Mouse (Mus musculus): ENCODE data around the gene Gm572. TPM values are rescaled to one million over a fixed set of nuclear protein-coding genes. Genes with fewer than 3 reads are reported as not detected.

The Gm572 gene
- polyA plus RNA-seq, 1 experiment from 2014 or later: not detected

DNA sequence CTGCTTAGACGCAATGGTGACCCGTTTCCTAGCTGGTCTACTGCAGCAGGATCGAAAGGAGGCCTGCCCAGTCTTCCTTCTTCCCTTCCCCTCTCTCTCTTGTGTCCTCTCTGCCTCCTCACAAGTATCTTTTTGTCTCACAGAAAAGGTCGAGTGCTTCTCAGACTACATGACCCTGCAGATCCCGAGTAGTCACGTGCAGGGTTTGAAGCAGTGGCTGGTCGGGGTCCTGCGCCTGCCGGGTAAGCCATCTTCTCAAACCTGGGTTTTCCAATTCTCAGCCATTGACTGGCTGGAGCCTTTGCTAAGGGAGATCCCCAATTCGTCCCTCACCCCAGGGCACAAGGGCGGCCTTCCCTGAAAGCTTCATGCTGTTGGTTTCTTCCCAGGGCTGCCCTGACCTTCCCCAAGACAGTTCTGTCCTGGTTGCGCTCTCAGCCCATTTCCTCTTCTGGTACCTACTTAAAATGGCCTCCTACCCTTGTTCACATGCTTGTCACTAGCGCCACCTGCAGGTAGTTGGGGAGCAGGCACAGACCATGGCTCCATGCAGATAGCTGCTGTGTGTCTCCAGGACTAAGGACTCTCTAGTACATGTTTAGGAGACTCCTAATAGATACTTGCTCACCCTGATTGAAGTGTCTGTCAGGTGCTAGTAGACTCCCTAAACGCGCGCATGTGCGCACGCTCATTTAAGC, 11.7 kb downstream of the Gm572 start:
- H3K4me3 ChIP-seq: no peak overlapping the region
- H3K27ac ChIP-seq: no peak overlapping the region
- no peaks in the 10 kb centered on the region for H3K9me3 ChIP-seq (replicated peaks)
- no peak overlapping the region for H3K9ac ChIP-seq
- 0 out of 2 replicates have a peak, but pooled peaks cover 4% of the 10 kb centered on the region for H3K4me1 ChIP-seq
- ATAC-seq: no peak
- no peak overlapping the region for H3K4me2 ChIP-seq
- WGBS: 87% methylated on average over 18 of the region's 18 CpGs
- no peaks in the 10 kb centered on the region for H3K27me3 ChIP-seq
- H3K36me3 ChIP-seq (ENCODE audit: poor library complexity, severe bottlenecking): no peaks in the 10 kb centered on the region

DNA sequence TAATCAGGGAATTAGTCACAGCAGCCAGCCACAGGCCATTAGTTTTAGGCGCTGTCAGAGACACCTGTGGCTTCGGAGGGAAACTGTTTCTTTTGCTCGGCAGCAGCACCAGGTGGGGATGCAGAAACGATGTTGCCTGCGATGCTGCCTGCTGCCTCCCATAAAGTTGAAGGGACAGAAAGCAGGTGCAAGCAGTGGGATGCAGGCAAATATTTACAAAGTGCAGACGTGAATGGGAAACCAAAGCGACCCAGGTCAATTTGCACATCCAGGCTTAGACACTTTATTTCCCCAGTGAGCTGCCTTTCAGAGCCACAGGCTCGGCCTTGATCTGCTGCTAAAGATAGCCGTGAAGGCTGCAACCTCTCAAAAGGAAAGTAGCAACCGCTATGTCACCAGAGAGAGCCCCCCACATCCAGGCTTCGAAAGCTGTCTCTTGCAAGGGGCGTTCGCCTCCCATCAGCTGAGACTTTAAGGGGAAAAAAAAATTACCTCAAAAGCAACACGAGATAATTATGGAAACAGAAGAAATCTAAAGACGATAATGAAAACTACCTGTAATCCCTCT, 13.7 kb downstream of the Gm572 start:
- Histone ChIP-seq H3K27ac (no peak overlapping the region), H3K4me1 (0 out of 2 replicates have a peak, but pooled peaks cover 4% of the 10 kb centered on the region), H3K9ac (no peak overlapping the region), H3K4me3 (no peak overlapping the region), H3K36me3 (ENCODE audit: poor library complexity, severe bottlenecking) (no peaks in the 10 kb centered on the region), H3K9me3 (replicated peaks) (no peaks in the 10 kb centered on the region), H3K27me3 (no peaks in the 10 kb centered on the region), H3K4me2 (no peak overlapping the region)
- 52% methylated on average over 15 of the region's 15 CpGs for WGBS
- ATAC-seq: no peak

DNA sequence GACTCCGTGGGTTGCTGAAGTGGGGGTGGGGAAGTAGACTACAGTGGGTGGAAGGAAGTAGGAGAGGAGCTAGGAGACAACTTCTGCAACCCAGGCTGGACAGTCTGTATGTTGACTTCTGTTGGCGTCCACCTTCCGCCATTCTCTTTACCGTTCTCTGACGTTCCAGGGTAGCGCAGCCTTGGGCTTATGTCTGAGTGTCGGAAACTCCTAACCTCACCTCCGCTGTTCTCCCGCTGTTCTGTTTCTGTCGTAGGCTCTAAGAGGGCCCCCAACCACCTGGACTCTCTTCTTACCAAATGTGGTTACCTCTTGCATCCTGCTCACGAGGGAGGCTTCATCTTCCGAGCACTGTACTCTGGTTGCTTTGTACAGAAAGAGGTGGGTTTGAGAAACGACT, 14.7 kb downstream of the Gm572 start:
- Histone ChIP-seq H3K36me3 (ENCODE audit: poor library complexity, severe bottlenecking) (no peaks in the 10 kb centered on the region), H3K9ac (no peak overlapping the region), H3K9me3 (replicated peaks) (no peaks in the 10 kb centered on the region), H3K4me3 (no peak overlapping the region), H3K4me1 (peaks cover 8% of the 10 kb centered on the region; the same call in 1 of the 2 replicates), H3K27ac (no peak overlapping the region), H3K4me2 (no peak overlapping the region), H3K27me3 (no peaks in the 10 kb centered on the region)
- ATAC-seq: no peak
- WGBS: 91% methylated on average over 13 of the region's 13 CpGs

DNA sequence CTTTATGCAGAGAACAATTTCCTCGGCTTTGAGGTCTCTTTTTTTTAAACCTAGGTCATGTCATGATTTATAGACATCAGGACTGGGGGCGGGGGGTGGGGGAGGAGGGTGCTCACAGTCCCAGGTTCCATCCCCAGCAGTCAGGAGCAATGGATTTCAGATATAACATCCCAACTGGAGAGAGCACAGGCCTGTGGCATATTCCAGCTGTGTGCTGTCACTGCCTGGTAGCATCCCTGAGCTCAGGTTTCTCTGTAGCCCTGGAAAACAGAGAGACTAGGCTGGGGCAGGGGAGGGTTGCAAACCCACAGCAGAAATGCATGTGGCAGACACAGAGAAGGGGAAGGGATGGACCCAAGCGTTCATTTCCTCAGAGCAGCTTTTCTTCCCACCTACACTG, 17.1 kb downstream of the Gm572 start:
- no peaks in the 10 kb centered on the region for H3K9me3 ChIP-seq (replicated peaks)
- peaks cover 8% of the 10 kb centered on the region; the same call in 1 of the 2 replicates for H3K4me1 ChIP-seq
- no peak for ATAC-seq
- 74% methylated on average over 3 of the region's 3 CpGs for whole genome bisulfite sequencing
- no peak overlapping the region for H3K4me2 ChIP-seq
- no peaks in the 10 kb centered on the region for H3K36me3 ChIP-seq (ENCODE audit: poor library complexity, severe bottlenecking)
- no peak overlapping the region for H3K9ac ChIP-seq
- H3K27me3 ChIP-seq: peaks cover 4% of the 10 kb centered on the region; the same call in 1 of the 2 replicates
- H3K27ac ChIP-seq: no peak overlapping the region
- no peak overlapping the region for H3K4me3 ChIP-seq

DNA sequence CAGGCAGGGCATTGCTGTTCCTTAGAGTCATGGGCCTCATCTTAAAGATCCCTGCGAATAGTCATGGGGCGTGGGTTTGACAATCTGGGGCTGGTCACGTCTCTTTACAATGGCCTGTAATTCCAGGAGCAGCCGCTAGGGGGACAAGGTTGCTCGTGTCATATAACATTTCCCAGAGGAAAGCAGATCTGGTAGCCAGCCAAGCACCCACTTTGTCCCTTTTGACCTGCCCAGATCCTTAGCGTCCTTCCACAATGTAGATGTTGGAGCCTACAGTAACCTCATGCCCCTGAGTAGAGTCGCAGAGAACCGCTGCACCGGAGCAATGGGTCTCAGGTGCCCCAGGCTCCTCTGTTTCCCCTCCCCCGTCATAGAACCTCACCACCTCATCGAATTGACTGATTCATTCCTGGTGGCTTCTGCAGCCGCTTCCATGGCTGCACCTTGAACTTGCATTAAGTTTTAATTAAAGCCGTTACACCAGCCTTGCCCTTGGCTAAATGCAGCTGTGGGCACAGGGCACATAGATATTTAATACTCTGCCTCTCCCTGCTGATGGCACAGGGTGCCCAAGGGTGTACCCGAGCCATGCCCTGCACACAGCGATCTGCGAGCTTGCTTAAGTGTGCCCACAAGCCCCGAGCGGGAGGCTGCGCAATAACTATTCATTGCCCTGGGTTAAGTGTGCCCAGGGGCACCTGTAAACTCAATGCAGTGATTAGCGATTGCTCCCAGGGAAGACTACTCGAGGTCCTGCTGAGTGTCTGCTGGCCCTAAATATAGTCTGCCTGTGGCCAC, 19.2 kb downstream of the Gm572 start:
- no peak for ATAC-seq
- H3K4me3 ChIP-seq: no peak overlapping the region
- H3K4me2 ChIP-seq: peak overlapping the region; percentile 42
- peaks cover 4% of the 10 kb centered on the region; the same call in 1 of the 2 replicates for H3K4me1 ChIP-seq
- H3K36me3 ChIP-seq (ENCODE audit: poor library complexity, severe bottlenecking): no peaks in the 10 kb centered on the region
- H3K27me3 ChIP-seq: peaks cover 4% of the 10 kb centered on the region; the same call in 1 of the 2 replicates
- no peaks in the 10 kb centered on the region for H3K9me3 ChIP-seq (replicated peaks)
- no peak overlapping the region for H3K27ac ChIP-seq
- H3K9ac ChIP-seq: peak overlapping the region; percentile 23; the same call in 1 of the 2 replicates
- WGBS: 39% methylated on average over 21 of the region's 21 CpGs

DNA sequence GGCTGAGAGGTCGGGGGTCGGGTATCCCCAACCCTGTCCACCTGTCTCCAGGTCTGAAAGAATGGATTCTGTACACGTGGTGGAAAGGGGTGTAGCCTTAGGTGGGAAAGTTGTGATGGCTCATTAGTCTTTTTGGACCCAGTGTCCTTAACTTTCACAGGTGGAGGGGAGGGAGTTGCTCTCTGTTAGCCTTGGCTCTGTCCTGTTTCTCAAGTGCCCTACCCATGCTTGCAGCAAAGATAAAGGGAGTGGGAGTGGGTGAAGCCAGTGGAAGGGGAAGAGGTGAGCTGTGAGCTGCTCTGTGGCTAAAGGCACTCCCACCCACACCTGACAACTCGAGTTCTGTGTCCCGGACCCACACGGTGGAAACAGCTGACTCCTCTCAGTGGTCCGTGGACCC, 20.2 kb downstream of the Gm572 start:
- H3K4me1 ChIP-seq: peaks cover 4% of the 10 kb centered on the region; the same call in 1 of the 2 replicates
- peaks cover 4% of the 10 kb centered on the region; the same call in 1 of the 2 replicates for H3K27me3 ChIP-seq
- no peaks in the 10 kb centered on the region for H3K36me3 ChIP-seq (ENCODE audit: poor library complexity, severe bottlenecking)
- H3K4me3 ChIP-seq: no peak overlapping the region
- H3K9me3 ChIP-seq (replicated peaks): no peaks in the 10 kb centered on the region
- 78% methylated on average over 7 of the region's 7 CpGs for WGBS
- no peak overlapping the region for H3K4me2 ChIP-seq
- no peak for ATAC-seq
- no peak overlapping the region for H3K27ac ChIP-seq
- H3K9ac ChIP-seq: no peak overlapping the region

DNA sequence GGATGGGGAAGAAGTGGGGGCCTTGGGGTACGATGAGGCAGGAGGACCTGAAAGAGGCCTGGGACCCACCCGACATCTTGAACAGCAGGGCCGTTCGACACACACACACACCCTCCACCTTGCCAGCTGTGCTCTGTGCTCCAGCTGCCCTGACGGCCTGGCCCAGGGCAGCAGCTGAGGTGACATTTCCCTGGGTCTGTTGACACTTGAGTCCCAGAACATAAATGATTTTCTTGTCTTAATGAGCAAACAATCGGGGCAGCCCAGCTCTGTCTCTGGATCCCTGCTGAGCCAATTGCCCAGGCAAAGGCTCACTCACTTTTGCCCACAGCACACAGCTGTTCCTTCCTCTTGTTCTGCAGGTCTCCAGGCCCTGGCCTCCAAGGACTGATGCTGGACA, 20.9 kb downstream of the Gm572 start:
- Histone ChIP-seq H3K4me1 (peaks cover 4% of the 10 kb centered on the region; the same call in 1 of the 2 replicates), H3K4me2 (no peak overlapping the region), H3K4me3 (no peak overlapping the region), H3K9ac (no peak overlapping the region), H3K27ac (no peak overlapping the region), H3K9me3 (replicated peaks) (no peaks in the 10 kb centered on the region), H3K27me3 (peaks cover 4% of the 10 kb centered on the region; the same call in 1 of the 2 replicates), H3K36me3 (ENCODE audit: poor library complexity, severe bottlenecking) (no peaks in the 10 kb centered on the region)
- 65% methylated on average over 6 of the region's 6 CpGs for WGBS
- ATAC-seq: no peak

DNA sequence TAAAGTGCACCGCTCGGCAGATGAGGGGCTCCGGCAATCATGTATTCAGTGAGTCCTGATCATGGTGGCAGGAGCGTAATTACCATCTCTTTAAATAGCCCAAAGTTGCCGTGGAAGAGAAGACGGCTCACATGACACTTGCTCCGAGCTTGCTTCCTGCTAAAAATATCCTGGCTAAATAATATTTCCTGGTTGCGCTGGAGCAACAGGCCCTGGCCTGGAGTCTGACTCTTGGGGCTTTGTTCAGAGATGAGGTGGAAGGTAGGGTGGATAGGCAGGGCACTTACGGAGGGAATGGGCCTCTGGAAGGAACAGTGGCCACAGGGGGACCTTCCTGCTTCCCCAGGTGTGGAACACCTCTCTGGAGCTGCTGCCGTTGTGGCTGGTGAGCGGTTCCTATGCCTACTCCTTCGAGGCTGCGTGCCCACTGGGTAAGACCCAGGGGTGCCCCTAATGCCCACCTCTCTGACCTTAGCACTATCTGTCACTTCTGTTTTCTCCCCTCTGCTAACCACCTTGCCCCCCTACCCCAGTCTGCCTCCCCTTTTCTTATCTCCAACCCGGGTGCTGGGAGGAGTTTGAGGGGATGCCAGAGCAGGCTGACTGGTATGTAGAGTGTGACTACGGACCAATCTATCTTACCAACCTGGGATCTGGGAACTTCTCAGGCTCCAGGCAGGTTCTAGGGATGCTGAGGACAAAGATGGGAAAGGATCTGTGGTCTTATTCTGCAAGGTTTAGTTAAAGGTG, 24.1 kb downstream of the Gm572 start:
- Histone ChIP-seq H3K36me3 (ENCODE audit: poor library complexity, severe bottlenecking) (no peaks in the 10 kb centered on the region), H3K4me2 (no peak overlapping the region), H3K27ac (no peak overlapping the region), H3K9ac (no peak overlapping the region), H3K9me3 (replicated peaks) (no peaks in the 10 kb centered on the region), H3K27me3 (peaks cover 4% of the 10 kb centered on the region; the same call in 1 of the 2 replicates), H3K4me3 (no peak overlapping the region), H3K4me1 (peaks cover 4% of the 10 kb centered on the region; the same call in 1 of the 2 replicates)
- no peak for ATAC-seq
- 85% methylated on average over 15 of the region's 15 CpGs for WGBS

DNA sequence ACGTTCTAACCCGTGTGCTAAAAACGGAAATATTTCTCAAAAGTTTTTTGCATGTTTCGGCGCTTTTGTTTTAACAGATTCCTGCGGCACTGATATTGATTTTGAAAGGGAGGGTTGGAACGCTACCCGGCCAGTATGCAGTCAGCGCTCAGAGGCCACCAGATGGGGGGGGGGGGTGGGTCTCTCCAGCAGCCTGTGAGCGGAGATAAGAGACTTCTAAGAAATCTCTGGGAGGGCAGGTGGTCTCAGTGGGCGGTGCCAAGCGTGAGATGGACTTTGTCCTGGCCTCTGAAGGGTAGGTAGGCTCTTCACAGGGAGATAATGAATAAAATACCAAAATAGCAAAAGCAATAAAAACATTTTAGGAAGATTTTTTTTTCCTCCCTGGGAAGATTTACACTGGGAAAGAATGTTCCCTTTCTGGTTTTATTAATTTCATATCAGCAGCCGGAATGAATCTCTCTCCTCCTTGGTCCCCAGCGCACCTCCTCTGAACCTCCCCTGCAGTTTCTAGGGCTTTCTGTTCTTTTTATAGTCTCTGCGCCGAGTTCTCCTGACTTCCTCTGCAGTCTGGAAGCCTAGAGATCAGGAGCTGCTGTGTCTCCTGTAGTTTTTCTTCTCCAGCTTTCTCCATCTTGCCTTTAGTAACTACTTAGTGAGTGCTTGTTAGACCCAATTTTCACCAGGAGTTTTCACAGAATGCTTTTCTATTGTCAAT, 28.3 kb downstream of the Gm572 start:
- Histone ChIP-seq H3K27ac (no peak overlapping the region), H3K9me3 (replicated peaks) (no peaks in the 10 kb centered on the region), H3K4me2 (no peak overlapping the region), H3K36me3 (ENCODE audit: poor library complexity, severe bottlenecking) (no peaks in the 10 kb centered on the region), H3K4me1 (0 out of 2 replicates have a peak, but pooled peaks cover under 1% of the 10 kb centered on the region), H3K9ac (no peak overlapping the region), H3K4me3 (no peak overlapping the region), H3K27me3 (no peaks in the 10 kb centered on the region)
- 62% methylated on average over 16 of the region's 16 CpGs for WGBS
- no peak for ATAC-seq

DNA sequence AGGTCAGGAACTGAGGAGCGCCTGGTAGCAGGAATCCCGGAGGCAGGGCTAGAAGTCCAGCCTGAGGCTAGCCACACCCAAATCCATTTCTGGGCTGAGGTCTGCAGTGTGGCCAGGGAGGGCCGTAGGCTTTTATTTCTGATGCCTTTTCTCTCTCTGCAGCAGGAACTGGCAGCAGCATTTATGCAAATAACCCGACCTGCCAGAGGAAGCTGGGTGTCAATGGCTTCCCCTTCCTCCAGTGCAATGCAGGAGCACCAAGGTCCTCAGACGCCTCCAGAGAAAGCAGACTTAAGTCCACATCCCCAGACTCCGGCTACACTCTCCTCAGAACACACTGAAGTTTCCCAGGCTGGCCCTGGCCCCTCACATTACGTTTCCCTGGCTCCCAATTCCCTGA, 31.9 kb downstream of the Gm572 start:
- H3K9me3 ChIP-seq (replicated peaks): no peaks in the 10 kb centered on the region
- WGBS: 58% methylated on average over 7 of the region's 7 CpGs
- no peak overlapping the region for H3K4me3 ChIP-seq
- no peak overlapping the region for H3K4me2 ChIP-seq
- no peak for ATAC-seq
- H3K27ac ChIP-seq: no peak overlapping the region
- no peaks in the 10 kb centered on the region for H3K36me3 ChIP-seq (ENCODE audit: poor library complexity, severe bottlenecking)
- H3K9ac ChIP-seq: no peak overlapping the region
- H3K4me1 ChIP-seq: 0 out of 2 replicates have a peak, but pooled peaks cover 4% of the 10 kb centered on the region
- no peaks in the 10 kb centered on the region for H3K27me3 ChIP-seq
